Mouse (Mus musculus) midbrain, embryonic 13.5 days (tissue): ENCODE results near the gene Wnt3. TPM values are rescaled to one million over a fixed set of nuclear protein-coding genes. Genes with fewer than 3 reads are reported as not detected.

Source experiments
- ATAC-seq: fragments of 200-750 bp; cut with Nextera tagmentation; 2 replicates; pipeline ENCODE4 v1.8.0; 2017; ENCODE audit warnings: mild to moderate bottlenecking, moderate TSS enrichment, moderate library complexity
- H3K27ac ChIP-seq: fragments of 300-500 bp; sonication (generic); 2 replicates; pipeline ENCODE4 v1.5.1; 2015; ENCODE audit warnings: inconsistent platforms, mild to moderate bottlenecking, moderate library complexity
- H3K27me3 ChIP-seq: fragments of 300-500 bp; sonication (generic); 2 replicates; pipeline ENCODE4 v1.6.1; 2015; ENCODE audit warnings: mild to moderate bottlenecking, inconsistent platforms
- H3K36me3 ChIP-seq: fragments of 300-500 bp; sonication (generic); 2 replicates; pipeline ENCODE4 v1.6.1; 2015; ENCODE audit warnings: mild to moderate bottlenecking, inconsistent platforms
- H3K4me1 ChIP-seq: fragments of 300-500 bp; sonication (generic); replicated peaks from 2 replicates; pipeline ENCODE4 v1.6.1; 2015; ENCODE audit warnings: inconsistent platforms
- H3K4me2 ChIP-seq: fragments of 300-500 bp; sonication (generic); replicated peaks from 2 replicates; pipeline ENCODE4 v1.6.1; 2015; ENCODE audit warnings: moderate library complexity, mild to moderate bottlenecking, inconsistent platforms
- H3K4me3 ChIP-seq: fragments of 300-500 bp; sonication (generic); replicated peaks from 2 replicates; pipeline ENCODE4 v1.5.1; 2015; ENCODE audit warnings: mild to moderate bottlenecking, inconsistent platforms
- H3K9ac ChIP-seq: fragments of 300-500 bp; sonication (generic); replicated peaks from 2 replicates; pipeline ENCODE4 v1.6.1; 2015; ENCODE audit warnings: mild to moderate bottlenecking, inconsistent platforms
- H3K9me3 ChIP-seq: fragments of 300-500 bp; sonication (generic); 2 replicates; pipeline ENCODE4 v1.6.1; 2016; ENCODE audit warnings: mild to moderate bottlenecking, inconsistent platforms
- WGBS: fragments of 180-500 bp; shearing (Covaris S2); methylation state at CpG from one replicate; pipeline ENCODE4 v1.1.7; 2015; 5-methylcytosine and 5-hydroxymethylcytosine counted together
- polyA plus RNA-seq: library from polyadenylated mRNA; unstranded; fragments of >200 nt; fragmentation: Nextera tagmentation; extraction: Ambion mirVana; gene quantifications from 2 replicates; pipeline ENCODE4 v1.2.1, GENCODE M21; 2015

Wnt3 gene
- polyA plus RNA-seq = 15.7 and 18.6 TPM in 2 replicates

GRCm38 (mm10) chr11:103773387-103774227, at the start of gene Wnt3:
Gene Wnt3, plus strand, starts transcription at chr11:103774150.
- peak within 1 kb of the TSS; percentile 54 for H3K4me3 ChIP-seq
- peaks cover 75% of the 10 kb centered on the region for H3K4me1 ChIP-seq
- H3K9me3 ChIP-seq = no peaks in the 10 kb centered on the region
- peak; percentile 78 for ATAC-seq
- H3K36me3 ChIP-seq = no peaks in the 10 kb centered on the region
- H3K9ac ChIP-seq = peak within 1 kb of the TSS; percentile 75
- under 1% methylated on average over 60 of the region's 60 CpGs for WGBS
- peak within 1 kb of the TSS; percentile 84 for H3K4me2 ChIP-seq
- peak within 1 kb of the TSS; percentile 80 for H3K27ac ChIP-seq
- peaks cover 90% of the 10 kb centered on the region for H3K27me3 ChIP-seq

- no peak overlapping the region for H3K27ac ChIP-seq
- ATAC-seq = no peak
- 88% methylated on average over 11 of the region's 11 CpGs for WGBS
Observed at GRCm38 (mm10) chr11:103724331-103724771, 49.6 kb upstream of the Wnt3 start.

GRCm38 (mm10) chr11:103729282-103729985, 44.5 kb upstream of the Wnt3 start:
- no peaks in the 10 kb centered on the region for H3K36me3 ChIP-seq
- no peak overlapping the region for H3K4me2 ChIP-seq
- no peak overlapping the region for H3K9ac ChIP-seq
- H3K27me3 ChIP-seq = no peaks in the 10 kb centered on the region
- no peak overlapping the region for H3K4me3 ChIP-seq
- no peaks in the 10 kb centered on the region for H3K9me3 ChIP-seq
- H3K27ac ChIP-seq = no peak overlapping the region
- no peaks in the 10 kb centered on the region for H3K4me1 ChIP-seq
- ATAC-seq = no peak
- WGBS = 73% methylated on average over 9 of the region's 9 CpGs

More at GRCm38 (mm10) chr11:103724331-103724771, 49.6 kb upstream of the Wnt3 start:
- no peaks in the 10 kb centered on the region for H3K36me3 ChIP-seq
- peaks cover 16% of the 10 kb centered on the region for H3K4me1 ChIP-seq
- no peaks in the 10 kb centered on the region for H3K27me3 ChIP-seq
- H3K4me3 ChIP-seq = no peak overlapping the region
- no peak overlapping the region for H3K4me2 ChIP-seq
- H3K9ac ChIP-seq = no peak overlapping the region
- H3K9me3 ChIP-seq = no peaks in the 10 kb centered on the region

GRCm38 (mm10) chr11:103731594-103731993, 42.4 kb upstream of the Wnt3 start:
- no peaks in the 10 kb centered on the region for H3K4me1 ChIP-seq
- no peak overlapping the region for H3K27ac ChIP-seq
- H3K4me2 ChIP-seq = no peak overlapping the region
- no peak overlapping the region for H3K9ac ChIP-seq
- H3K27me3 ChIP-seq = no peaks in the 10 kb centered on the region
- ATAC-seq = no peak
- 80% methylated on average over 9 of the region's 9 CpGs for WGBS
- H3K4me3 ChIP-seq = no peak overlapping the region
- H3K9me3 ChIP-seq = no peaks in the 10 kb centered on the region
- H3K36me3 ChIP-seq = no peaks in the 10 kb centered on the region

- Histone ChIP-seq H3K9ac (no peak overlapping the region), H3K4me1 (no peaks in the 10 kb centered on the region), H3K27me3 (no peaks in the 10 kb centered on the region), H3K9me3 (no peaks in the 10 kb centered on the region), H3K36me3 (no peaks in the 10 kb centered on the region), H3K27ac (no peak overlapping the region), H3K4me2 (no peak overlapping the region), H3K4me3 (no peak overlapping the region)
- 75% methylated on average over 7 of the region's 7 CpGs for WGBS
- no peak for ATAC-seq
Observed at GRCm38 (mm10) chr11:103732306-103732705, 41.6 kb upstream of the Wnt3 start.

- Histone ChIP-seq H3K9ac (no peak overlapping the region), H3K9me3 (no peaks in the 10 kb centered on the region), H3K27ac (no peak overlapping the region), H3K4me3 (no peak overlapping the region), H3K36me3 (no peaks in the 10 kb centered on the region), H3K4me1 (no peaks in the 10 kb centered on the region), H3K4me2 (no peak overlapping the region), H3K27me3 (no peaks in the 10 kb centered on the region)
- no peak for ATAC-seq
- 51% methylated on average over 4 of the region's 4 CpGs for WGBS
Observed at GRCm38 (mm10) chr11:103733069-103733468, 40.9 kb upstream of the Wnt3 start.

- H3K36me3 ChIP-seq = no peaks in the 10 kb centered on the region
- H3K27me3 ChIP-seq = no peaks in the 10 kb centered on the region
- 98% methylated on average over 2 of the region's 2 CpGs for WGBS
- no peak for ATAC-seq
- no peak overlapping the region for H3K4me2 ChIP-seq
- H3K27ac ChIP-seq = no peak overlapping the region
- no peaks in the 10 kb centered on the region for H3K4me1 ChIP-seq
- H3K9me3 ChIP-seq = no peaks in the 10 kb centered on the region
- no peak overlapping the region for H3K9ac ChIP-seq
- H3K4me3 ChIP-seq = no peak overlapping the region
Observed at GRCm38 (mm10) chr11:103733961-103734360, 40.0 kb upstream of the Wnt3 start.

- no peaks in the 10 kb centered on the region for H3K4me1 ChIP-seq
- H3K4me2 ChIP-seq = no peak overlapping the region
- no peak overlapping the region for H3K4me3 ChIP-seq
- no peaks in the 10 kb centered on the region for H3K36me3 ChIP-seq
- no peak for ATAC-seq
- WGBS = 80% methylated on average over 5 of the region's 5 CpGs
- H3K27me3 ChIP-seq = no peaks in the 10 kb centered on the region
- no peak overlapping the region for H3K27ac ChIP-seq
- no peak overlapping the region for H3K9ac ChIP-seq
- no peaks in the 10 kb centered on the region for H3K9me3 ChIP-seq
Observed at GRCm38 (mm10) chr11:103734411-103735045, 39.4 kb upstream of the Wnt3 start.

- 84% methylated on average over 19 of the region's 19 CpGs for WGBS
Observed at GRCm38 (mm10) chr11:103735046-103735781, 38.7 kb upstream of the Wnt3 start.

GRCm38 (mm10) chr11:103749306-103750089, 24.5 kb upstream of the Wnt3 start, which contains the start of gene Wnt9b:
Gene Wnt9b, minus strand, starts transcription at chr11:103749821.
- peak within 1 kb of the TSS; percentile 60 for H3K9ac ChIP-seq
- H3K36me3 ChIP-seq = no peaks in the 10 kb centered on the region
- H3K4me3 ChIP-seq = peak within 1 kb of the TSS; percentile 48
- peaks cover 86% of the 10 kb centered on the region for H3K27me3 ChIP-seq
- H3K4me2 ChIP-seq = peak within 1 kb of the TSS; percentile 85
- peaks cover 12% of the 10 kb centered on the region for H3K4me1 ChIP-seq
- no peaks in the 10 kb centered on the region for H3K9me3 ChIP-seq
- 0 out of 2 replicates have a peak, but pooled peaks have one; percentile 27 for ATAC-seq
- no peak within 1 kb of the TSS for H3K27ac ChIP-seq
- whole genome bisulfite sequencing = under 1% methylated on average over 56 of the region's 68 CpGs

More at GRCm38 (mm10) chr11:103735046-103735781, 38.7 kb upstream of the Wnt3 start:
- Histone ChIP-seq H3K4me1 (no peaks in the 10 kb centered on the region), H3K9me3 (no peaks in the 10 kb centered on the region), H3K4me2 (no peak overlapping the region), H3K36me3 (no peaks in the 10 kb centered on the region), H3K9ac (no peak overlapping the region), H3K4me3 (no peak overlapping the region), H3K27ac (no peak overlapping the region), H3K27me3 (no peaks in the 10 kb centered on the region)
- ATAC-seq = no peak

GRCm38 (mm10) chr11:103750612-103751011, 23.3 kb upstream of the Wnt3 start:
- no peak for ATAC-seq
- Histone ChIP-seq H3K27ac (no peak overlapping the region), H3K36me3 (no peaks in the 10 kb centered on the region), H3K27me3 (peaks cover 88% of the 10 kb centered on the region), H3K4me2 (no peak overlapping the region), H3K4me1 (peaks cover 12% of the 10 kb centered on the region), H3K9me3 (no peaks in the 10 kb centered on the region), H3K9ac (no peak overlapping the region), H3K4me3 (no peak overlapping the region)
- 68% methylated on average over 3 of the region's 3 CpGs for WGBS
